Mouse (Mus musculus): ENCODE results near the gene Elf1.

GRCm38 (mm10) chr14:79481339-79482151 lies 551 bp downstream of the Elf1 start, which contains the start of gene Wbp4:
- TF ChIP-seq CTCF (IDR thresholded peaks at IDR 0.05; ENCODE audit: low read depth, low read length): no peak
- no peak for TF ChIP-seq POLR2A (IDR thresholded peaks at IDR 0.05; ENCODE audit: borderline replicate concordance, low read depth, low read length)
